Mouse (Mus musculus): ENCODE data around the gene Fam151b.

DNA sequence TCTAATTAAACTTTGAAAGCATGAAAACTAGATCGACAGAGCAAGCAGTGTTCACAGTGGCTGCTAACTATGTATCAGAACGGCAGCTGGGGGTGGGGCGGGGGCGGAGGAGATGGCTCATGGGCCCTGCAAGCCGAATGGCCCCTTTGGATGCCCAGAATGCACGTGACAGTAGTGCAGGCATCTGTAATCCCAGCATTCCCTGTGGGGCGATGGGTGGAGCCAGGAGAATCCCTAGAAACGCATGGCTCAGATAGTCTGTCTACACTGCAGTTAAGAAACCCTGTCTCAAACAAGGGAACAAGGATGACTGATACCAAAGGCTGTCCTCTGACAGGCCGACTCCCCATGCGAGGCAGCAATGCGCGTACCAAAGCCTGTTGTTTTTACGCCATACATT lies 43.5 kb downstream of the Fam151b start:
- TF ChIP-seq POLR2A (IDR thresholded peaks at IDR 0.05; ENCODE audit: borderline replicate concordance, low read depth, low read length) (no peak), CTCF (IDR thresholded peaks at IDR 0.05; ENCODE audit: low read depth, low read length) (no peak)
